In genomic region chr12:17575156-17575910, GRCm38 (mm10) we compare ENCODE assay signal across 14 mouse cellular contexts. TPM values are rescaled to one million over a fixed set of nuclear protein-coding genes. Genes with fewer than 3 reads are reported as not detected.
DNase-seq lines count a peak whose midpoint lies in the region; ATAC-seq lines count a peak whose summit lies in the region.
"Had no signal": no experiment of that assay in that cellular context is flagged by ENCODE, and none has a peak within 500 bp of the region (broad histone marks: within the 10 kb centered on the region; RNA-seq: fewer than 3 reads in every experiment).

No protein-coding gene starts in this region.

- no peaks in the 10 kb centered on the region for H3K9me3 ChIP-seq in hindbrain, embryonic 15.5 days
- no peaks in the 10 kb centered on the region for H3K9me3 ChIP-seq in hindbrain, embryonic 13.5 days
- H3K9me3 ChIP-seq in heart, embryonic 11.5 days (replicated peaks; ENCODE audit: control insufficient read depth, low read length), result no peaks in the 10 kb centered on the region
- H3K9me3 ChIP-seq: forebrain, embryonic 13.5 days; lung, embryonic 15.5 days; stomach, embryonic 15.5 days had no signal

- H3K27me3 ChIP-seq in hindbrain, embryonic 15.5 days, result no peaks in the 10 kb centered on the region
- 0 out of 2 replicates have a peak, but pooled peaks cover 5% of the 10 kb centered on the region for H3K27me3 ChIP-seq in hindbrain, embryonic 13.5 days
- H3K27me3 ChIP-seq in heart, embryonic 11.5 days (ENCODE audit: control insufficient read depth, insufficient read depth, low read length), result peaks cover 11% of the 10 kb centered on the region; the same call in 1 of the 2 replicates
- H3K27me3 ChIP-seq: forebrain, embryonic 13.5 days; lung, embryonic 15.5 days; stomach, embryonic 15.5 days had no signal

- H3K4me1 ChIP-seq in hindbrain, embryonic 15.5 days (replicated peaks), result peaks cover 9% of the 10 kb centered on the region; the same call in 1 of the 2 replicates
- H3K4me1 ChIP-seq in hindbrain, embryonic 13.5 days (replicated peaks), result peaks cover 13% of the 10 kb centered on the region; the same call in 1 of the 2 replicates
- H3K4me1 ChIP-seq in heart, embryonic 11.5 days (ENCODE audit: control insufficient read depth, insufficient read depth, low read length), result peaks cover 6% of the 10 kb centered on the region; the same call in 1 of the 2 replicates

- 62% methylated on average over 5 of the region's 5 CpGs for WGBS in hindbrain, embryonic 15.5 days
- WGBS in hindbrain, embryonic 13.5 days, result 62% methylated on average over 5 of the region's 5 CpGs
- 51% methylated on average over 5 of the region's 5 CpGs for WGBS in heart, embryonic 11.5 days (ENCODE audit: insufficient replicate concordance)

- no peak for ATAC-seq in hindbrain, embryonic 15.5 days (ENCODE audit: low FRiP score, low read depth)
- ATAC-seq in hindbrain, embryonic 13.5 days (ENCODE audit: low FRiP score), result no peak
- no peak for ATAC-seq in heart, embryonic 11.5 days (replicated peaks; ENCODE audit: insufficient number of reproducible peaks, low FRiP score, low TSS enrichment)
- ATAC-seq: forebrain, embryonic 13.5 days had no signal

- no peak overlapping the region for H3K9ac ChIP-seq in hindbrain, embryonic 15.5 days
- H3K9ac ChIP-seq in hindbrain, embryonic 13.5 days, result no peak overlapping the region
- H3K9ac ChIP-seq in heart, embryonic 11.5 days (ENCODE audit: low read depth, low read length), result no peak overlapping the region
- H3K9ac ChIP-seq: forebrain, embryonic 13.5 days; lung, embryonic 15.5 days; stomach, embryonic 15.5 days had no signal

- no peak overlapping the region for H3K4me2 ChIP-seq in hindbrain, embryonic 15.5 days
- no peak overlapping the region for H3K4me2 ChIP-seq in hindbrain, embryonic 13.5 days
- no peak overlapping the region for H3K4me2 ChIP-seq in heart, embryonic 11.5 days
- H3K4me2 ChIP-seq: liver, embryonic 11.5 days; stomach, embryonic 15.5 days had no signal

- no peak overlapping the region for H3K4me3 ChIP-seq in hindbrain, embryonic 15.5 days
- H3K4me3 ChIP-seq in hindbrain, embryonic 13.5 days, result no peak overlapping the region
- H3K4me3 ChIP-seq in heart, embryonic 11.5 days (ENCODE audit: low read depth, low read length), result no peak overlapping the region
- H3K4me3 ChIP-seq: forebrain, embryonic 13.5 days; lung, embryonic 15.5 days; stomach, embryonic 15.5 days had no signal

- no peaks in the 10 kb centered on the region for H3K36me3 ChIP-seq in hindbrain, embryonic 15.5 days
- H3K36me3 ChIP-seq in hindbrain, embryonic 13.5 days, result no peaks in the 10 kb centered on the region
- no peaks in the 10 kb centered on the region for H3K36me3 ChIP-seq in heart, embryonic 11.5 days (ENCODE audit: control insufficient read depth, insufficient read depth, low read length)
- H3K36me3 ChIP-seq: lung, embryonic 15.5 days; stomach, embryonic 15.5 days had no signal

- H3K27ac ChIP-seq in hindbrain, embryonic 15.5 days (replicated peaks), result 0 out of 2 replicates have a peak overlapping the region, but pooled peaks have one; percentile 1
- H3K27ac ChIP-seq in hindbrain, embryonic 13.5 days, result no peak overlapping the region
- no peak overlapping the region for H3K27ac ChIP-seq in heart, embryonic 11.5 days (ENCODE audit: low read depth, low read length)
- H3K27ac ChIP-seq: forebrain, embryonic 13.5 days; lung, embryonic 15.5 days; stomach, embryonic 15.5 days had no signal

- peak; percentile 13 for DNase-seq in ovary, postnatal 14 days (ENCODE audit: low spot score)
- no peak for DNase-seq in ovary, adult 18-20 months (ENCODE audit: low spot score)
- DNase-seq in cerebellum, postnatal 10 days, result peak; percentile 39 to 49
- no peak for DNase-seq in heart, adult 8-10 months (ENCODE audit: low spot score)
- DNase-seq: right cerebral cortex, adult 18-20 months; spleen, adult 18-20 months; thymus, postnatal 25 days had no signal

RNA-seq across cellular contexts. Expression of gene Odc1, which starts 30.7 kb away (rescaled TPM):
- 132 and 134 TPM in 2 replicates for polyA plus RNA-seq in hindbrain, embryonic 15.5 days (2015; fragmentation: Nextera tagmentation; extraction: Ambion mirVana)
- polyA plus RNA-seq in hindbrain, embryonic 13.5 days (2015; fragmentation: Nextera tagmentation; extraction: Ambion mirVana), result 148 and 155 TPM in 2 replicates
- 10 to 100 TPM; 65.7 to 84.1 (median 79.2) TPM for total RNA-seq in heart, adult 8-10 months (2022)
- 158 and 159 TPM in 2 replicates for polyA plus RNA-seq in heart, embryonic 11.5 days (2014; fragmentation: Nextera tagmentation; extraction: Ambion mirVana)

Comparison
In these comparisons a context has a peak if more than half of its experiments do, and no peak if none do; other contexts are left out.
1. DNase-seq: peak in ovary, postnatal 14 days (single experiment) and cerebellum, postnatal 10 days (2 of 2); none in ovary, adult 18-20 months (single experiment) and heart, adult 8-10 months (single experiment).